Mouse (Mus musculus) Patski (cell line): ENCODE data around the gene Lrp6. TPM values are rescaled to one million over a fixed set of nuclear protein-coding genes. Genes with fewer than 3 reads are reported as not detected.

ENCODE experiments used
- ATAC-seq: fragments of 100-300 bp; one replicate; pipeline ENCODE4 v1.8.0; 2021
- CTCF ChIA-PET: fragments of 350-600 bp; sonication (Branson Sonifier 250); formaldehyde crosslinking; loops from one replicate; lab custom pipeline; 2022; ENCODE audit warnings: inconsistent platforms; lab: Charles Lee
- POLR2A ChIA-PET: fragments of 350-600 bp; sonication (Branson Sonifier 250); formaldehyde crosslinking; loops from one replicate; lab custom pipeline; 2022; ENCODE audit warnings: antibody characterized with exemption, inconsistent platforms; lab: Charles Lee
- DNase-seq: peaks from one replicate; pipeline ENCODE4 v3.0.0-alpha.2; 2011; ENCODE audit warnings: low read depth, low spot score
- H3K27me3 ChIP-seq: fragments of 371-371 bp; one replicate; pipeline ENCODE4 v1.5.1; 2021
- CTCF ChIP-seq: fragments of 100-300 bp; IDR thresholded peaks from one replicate; pipeline ENCODE4 v1.5.1; 2021
- in situ Hi-C: fragments of 300-500 bp; cut with MboI; formaldehyde crosslinking; loops from 3 replicates; pipeline ENCODE4 v1.11.1; 2018; ENCODE audit warnings: low pct_unique_long_range_greater_than_20kb, mixed read lengths
- polyA plus RNA-seq: library from polyadenylated mRNA; unstranded; gene quantifications from one replicate; pipeline ENCODE4 v1.2.3, GENCODE M21; 2021

Lrp6 gene
- polyA plus RNA-seq, 1 experiment from 2014 or later = 36.2 TPM

GRCm38 (mm10) chr6:134557043-134557442, 9.7 kb downstream of the Lrp6 start:
- ChIA-PET POLR2A (interaction anchor here (0.7 kb wide), 1 partner anchor 67 kb away, joined by 4 read pairs; no protein-coding TSS in a partner anchor), CTCF (no interaction called here)
- H3K27me3 ChIP-seq = no peaks in the 10 kb centered on the region
- DNase-seq (no peak), ATAC-seq (no peak)
- no peak for TF ChIP-seq CTCF
- in situ Hi-C loops = no loop called here

GRCm38 (mm10) chr6:134556185-134556950, 10.4 kb downstream of the Lrp6 start:
- DNase-seq (no peak), ATAC-seq (no peak)
- H3K27me3 ChIP-seq = no peaks in the 10 kb centered on the region
- in situ Hi-C loops = no loop called here
- no peak for TF ChIP-seq CTCF
- CTCF ChIA-PET = no interaction called here
- POLR2A ChIA-PET = interaction anchor here (0.7 kb wide), 1 partner anchor 66 kb away, joined by 4 read pairs; no protein-coding TSS in a partner anchor

- in situ Hi-C loops = no loop called here
- ChIA-PET POLR2A (no interaction called here), CTCF (no interaction called here)
- ATAC-seq (no peak), DNase-seq (no peak)
- no peak for TF ChIP-seq CTCF
- no peaks in the 10 kb centered on the region for H3K27me3 ChIP-seq
Measured at GRCm38 (mm10) chr6:134555178-134555577, 11.6 kb downstream of the Lrp6 start.

GRCm38 (mm10) chr6:134554230-134554629, 12.5 kb downstream of the Lrp6 start:
- ChIA-PET CTCF (no interaction called here), POLR2A (no interaction called here)
- DNase-seq = no peak
- in situ Hi-C loops = no loop called here
- H3K27me3 ChIP-seq = no peaks in the 10 kb centered on the region
- no peak for TF ChIP-seq CTCF
- ATAC-seq = no peak

GRCm38 (mm10) chr6:134551007-134551406, 15.8 kb downstream of the Lrp6 start:
- no peak for TF ChIP-seq CTCF
- ChIA-PET CTCF (interaction anchor here (0.7 to 1.0 kb wide), 2 partner anchors 11 to 429 kb away, joined by 4 read pairs; no protein-coding TSS in a partner anchor), POLR2A (no interaction called here)
- in situ Hi-C loops = no loop called here
- DNase-seq = no peak
- H3K27me3 ChIP-seq = no peaks in the 10 kb centered on the region
- ATAC-seq = no peak

- POLR2A ChIA-PET = no interaction called here
- ATAC-seq (no peak), DNase-seq (no peak)
- CTCF ChIA-PET = no interaction called here
- H3K27me3 ChIP-seq = no peaks in the 10 kb centered on the region
- in situ Hi-C loops = no loop called here
- TF ChIP-seq CTCF = no peak
Measured at GRCm38 (mm10) chr6:134550396-134550795, 16.4 kb downstream of the Lrp6 start.

GRCm38 (mm10) chr6:134544843-134545242, 21.9 kb downstream of the Lrp6 start:
- in situ Hi-C loops = no loop called here
- ChIA-PET CTCF (no interaction called here), POLR2A (interaction anchor here (1.7 kb wide), 1 partner anchor 9 kb away, joined by 3 read pairs; no protein-coding TSS in a partner anchor)
- DNase-seq = no peak
- no peaks in the 10 kb centered on the region for H3K27me3 ChIP-seq
- TF ChIP-seq CTCF = no peak
- ATAC-seq = no peak

- ATAC-seq = no peak
- in situ Hi-C loops = no loop called here
- ChIA-PET POLR2A (interaction anchor here (1.7 kb wide), 1 partner anchor 8 kb away, joined by 3 read pairs; no protein-coding TSS in a partner anchor), CTCF (no interaction called here)
- no peak for DNase-seq
- H3K27me3 ChIP-seq = no peaks in the 10 kb centered on the region
- TF ChIP-seq CTCF = no peak
Measured at GRCm38 (mm10) chr6:134544093-134544492, 22.7 kb downstream of the Lrp6 start.

- DNase-seq = no peak
- in situ Hi-C loops = no loop called here
- CTCF ChIA-PET = interaction anchor here (1.5 kb wide), 1 partner anchor 15 kb away, joined by 4 read pairs; no protein-coding TSS in a partner anchor
- TF ChIP-seq CTCF = no peak
- H3K27me3 ChIP-seq = no peaks in the 10 kb centered on the region
- POLR2A ChIA-PET = no interaction called here
- no peak for ATAC-seq
Measured at GRCm38 (mm10) chr6:134543607-134544006, 23.2 kb downstream of the Lrp6 start.

GRCm38 (mm10) chr6:134542374-134542773, 24.4 kb downstream of the Lrp6 start:
- POLR2A ChIA-PET = no interaction called here
- H3K27me3 ChIP-seq = no peaks in the 10 kb centered on the region
- TF ChIP-seq CTCF = no peak
- ATAC-seq (no peak), DNase-seq (no peak)
- CTCF ChIA-PET = interaction anchor here (0.8 to 1.5 kb wide), 3 partner anchors 10 to 34 kb away, joined by 3 to 4 read pairs (median 3); no protein-coding TSS in a partner anchor
- in situ Hi-C loops = no loop called here

GRCm38 (mm10) chr6:134540161-134540560, 26.6 kb downstream of the Lrp6 start:
- ATAC-seq (no peak), DNase-seq (no peak)
- ChIA-PET POLR2A (interaction anchor here (0.5 kb wide), 1 partner anchor 403 kb away, joined by 4 read pairs; no protein-coding TSS in a partner anchor), CTCF (interaction anchor here (1.2 to 1.3 kb wide), 2 partner anchors 11 to 85 kb away, joined by 3 to 4 read pairs; no protein-coding TSS in a partner anchor)
- TF ChIP-seq CTCF = no peak
- H3K27me3 ChIP-seq = no peaks in the 10 kb centered on the region
- in situ Hi-C loops = no loop called here
